Mouse (Mus musculus) lung, postnatal 14 days (tissue): ENCODE data around the gene Tbc1d16.
A peak's percentile ranks its signal among the peaks of the same experiment; 100 is the strongest.

Experiments
- DNase-seq: peaks from one replicate; pipeline ENCODE4 v3.0.0; 2021

Tbc1d16 gene

DNA sequence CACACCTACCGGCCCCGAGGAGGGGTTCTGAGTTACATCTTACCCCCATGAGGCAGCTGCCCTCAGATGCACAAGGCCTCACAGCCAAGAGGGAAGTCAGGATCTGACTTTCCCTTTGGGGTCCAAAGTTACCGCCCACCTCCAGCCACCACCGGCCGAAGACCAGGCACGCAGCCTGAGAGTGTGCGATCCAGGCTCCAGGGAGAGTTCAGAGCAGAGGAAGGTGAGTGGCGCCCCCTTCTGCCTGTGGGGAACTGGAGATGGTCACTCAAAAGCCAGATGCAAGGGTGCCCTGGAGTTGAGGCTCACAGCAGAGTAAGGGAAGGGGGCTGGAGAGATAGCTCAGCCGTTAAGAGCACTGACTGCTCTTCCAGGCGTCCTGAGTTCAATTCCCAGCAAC, 22.6 kb downstream of the Tbc1d16 start:
- no peak for DNase-seq

DNA sequence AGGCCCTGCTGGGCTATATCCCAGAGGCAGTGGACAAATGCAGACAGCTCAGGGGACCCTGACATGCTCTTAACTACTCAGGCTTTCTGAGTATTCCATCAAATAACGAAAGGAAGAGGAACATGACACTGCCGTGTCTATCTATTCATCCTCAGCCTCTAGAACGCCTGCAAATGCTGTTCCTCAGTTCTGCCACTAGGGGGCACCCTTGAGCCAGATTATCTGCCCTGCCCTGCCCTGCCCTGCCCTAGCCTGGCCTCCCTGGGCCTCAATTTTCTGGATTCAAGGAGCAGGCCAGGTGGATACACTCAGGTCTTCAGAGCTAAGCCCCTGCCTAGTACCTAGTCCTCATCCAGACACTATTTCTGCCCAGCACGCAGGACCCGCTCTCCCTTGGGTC, 24.9 kb downstream of the Tbc1d16 start:
- peak; percentile 53 for DNase-seq

DNA sequence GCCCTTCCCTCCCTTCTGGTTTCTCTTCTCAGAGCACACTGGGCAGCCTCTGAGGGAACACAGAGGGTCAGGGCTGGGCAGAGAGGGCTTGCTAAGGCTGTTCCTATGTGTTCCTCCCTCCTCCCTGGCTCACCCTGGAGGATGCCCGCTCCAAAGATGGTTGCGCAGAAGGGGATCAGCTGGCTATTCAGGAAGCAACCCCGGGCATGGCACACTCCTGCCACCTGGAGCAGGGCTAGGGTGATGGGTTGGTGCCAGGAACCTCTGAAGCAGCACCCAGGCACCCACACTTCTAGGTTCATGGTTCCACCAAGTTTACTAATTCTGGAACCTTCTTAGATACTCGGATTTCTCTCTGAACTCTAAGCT, 29.1 kb downstream of the Tbc1d16 start:
- no peak for DNase-seq

DNA sequence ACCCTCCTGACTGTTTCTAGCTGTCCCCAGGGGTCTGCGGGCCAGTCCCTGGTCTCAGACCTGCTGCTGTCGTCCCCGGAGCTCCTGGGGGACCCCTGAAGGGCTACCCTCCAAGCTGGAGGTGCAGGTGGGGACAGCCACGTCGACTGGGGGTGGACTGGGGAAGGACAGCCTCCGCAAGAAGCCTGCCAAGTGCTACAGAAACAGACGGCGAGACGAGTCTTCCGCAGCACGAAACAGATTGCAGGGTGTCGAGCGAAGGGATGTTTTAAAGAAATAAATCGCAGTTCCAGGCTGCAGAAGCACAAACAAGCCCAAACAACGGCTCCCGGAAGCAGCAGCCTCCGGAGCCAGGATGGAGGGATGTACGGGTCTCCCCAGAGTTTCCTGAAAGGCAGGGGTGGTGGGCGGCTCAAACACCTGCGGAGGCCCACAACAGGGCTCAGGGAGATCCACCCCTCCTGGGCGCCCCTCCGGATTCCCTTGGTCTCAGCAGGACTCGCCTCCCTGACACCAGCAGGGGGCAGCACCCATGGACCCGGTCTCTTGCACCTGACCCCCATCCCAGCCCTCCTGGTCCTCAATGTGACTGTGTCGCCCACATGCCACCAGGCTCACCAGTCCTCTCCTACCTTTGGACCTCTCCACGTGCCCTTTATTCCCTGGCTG, 29.6 kb downstream of the Tbc1d16 start:
- no peak for DNase-seq

DNA sequence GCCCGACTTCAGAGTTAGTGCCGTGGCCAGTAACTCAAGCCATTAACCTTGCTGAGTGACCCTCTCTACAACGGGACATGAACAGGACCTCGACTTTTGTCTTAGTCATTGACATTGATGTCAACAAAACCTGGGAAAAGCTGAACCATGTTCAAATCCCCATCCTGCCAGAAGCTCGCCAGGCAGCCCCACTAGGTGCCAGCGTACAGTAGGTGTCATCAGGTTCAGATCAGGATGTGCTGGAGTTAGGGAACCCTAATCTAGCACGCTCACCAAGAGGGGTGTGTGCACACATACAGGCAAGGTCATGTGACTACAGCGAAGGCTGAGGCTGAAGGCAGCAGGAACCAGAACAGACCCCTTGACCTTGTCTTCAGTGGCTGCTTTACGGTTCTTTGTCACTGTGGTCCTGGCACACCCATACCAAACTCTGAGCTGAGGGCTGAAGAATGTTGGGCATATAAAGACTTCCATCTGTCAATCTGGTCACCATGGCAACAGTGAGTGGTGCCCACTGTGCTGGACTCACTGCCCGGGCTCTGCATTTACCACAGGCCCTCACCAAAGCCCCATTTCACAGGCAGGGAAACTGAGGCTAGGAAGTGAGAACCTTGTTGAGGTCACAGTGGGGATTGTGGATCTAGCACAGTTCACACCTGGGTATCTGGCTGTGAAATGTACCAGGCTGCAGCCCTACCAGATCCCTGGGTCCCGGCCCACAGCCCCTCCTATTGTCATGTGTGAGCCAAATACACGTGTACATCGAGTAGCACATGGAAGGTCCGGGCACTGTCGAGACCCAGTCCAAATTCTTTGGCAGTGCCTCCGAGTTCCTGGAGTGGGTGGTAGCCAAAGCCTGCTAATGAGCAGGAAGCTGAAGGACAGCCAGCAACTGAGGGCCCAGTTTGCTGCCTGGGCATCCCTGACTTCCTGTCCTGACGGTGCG, 30.4 kb downstream of the Tbc1d16 start:
- DNase-seq = no peak

DNA sequence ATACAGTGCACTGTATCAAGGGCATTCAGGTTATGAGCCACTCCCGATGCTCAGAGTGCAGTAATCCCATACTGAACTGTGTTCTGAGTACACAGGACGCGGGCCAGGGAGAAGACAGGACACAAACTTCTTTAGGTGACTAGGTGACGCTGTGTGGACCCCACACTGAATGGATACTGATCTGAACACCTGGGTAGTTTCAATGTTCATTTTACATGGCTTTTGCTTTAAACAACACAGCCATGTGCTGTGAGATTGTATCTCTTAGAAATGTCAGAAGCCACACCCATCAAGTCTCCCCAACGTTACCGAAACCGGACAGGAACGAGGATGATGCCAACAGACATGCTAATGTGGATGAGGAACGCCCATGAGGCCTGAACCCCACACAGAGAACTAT, 35.7 kb downstream of the Tbc1d16 start:
- DNase-seq = no peak

DNA sequence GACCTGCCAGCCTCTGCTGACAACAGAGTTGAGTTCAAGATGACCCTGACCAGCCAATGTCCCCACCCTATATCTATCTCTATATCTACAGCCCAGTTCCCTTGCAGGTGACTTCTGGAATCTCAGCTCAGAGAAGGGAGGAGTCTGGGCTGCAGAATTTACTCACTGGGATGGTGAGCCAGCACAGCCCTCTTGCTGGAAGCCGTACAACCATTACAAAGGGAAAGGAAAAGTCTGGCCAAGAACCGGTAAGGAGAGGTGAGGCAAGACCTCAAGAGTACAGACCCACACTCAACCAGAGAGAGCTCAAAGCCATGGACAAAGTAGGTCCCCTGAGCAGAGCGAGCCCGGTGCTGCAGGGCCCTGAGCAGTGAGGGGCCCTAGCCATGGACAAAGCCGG, 36.1 kb downstream of the Tbc1d16 start:
- no peak for DNase-seq

DNA sequence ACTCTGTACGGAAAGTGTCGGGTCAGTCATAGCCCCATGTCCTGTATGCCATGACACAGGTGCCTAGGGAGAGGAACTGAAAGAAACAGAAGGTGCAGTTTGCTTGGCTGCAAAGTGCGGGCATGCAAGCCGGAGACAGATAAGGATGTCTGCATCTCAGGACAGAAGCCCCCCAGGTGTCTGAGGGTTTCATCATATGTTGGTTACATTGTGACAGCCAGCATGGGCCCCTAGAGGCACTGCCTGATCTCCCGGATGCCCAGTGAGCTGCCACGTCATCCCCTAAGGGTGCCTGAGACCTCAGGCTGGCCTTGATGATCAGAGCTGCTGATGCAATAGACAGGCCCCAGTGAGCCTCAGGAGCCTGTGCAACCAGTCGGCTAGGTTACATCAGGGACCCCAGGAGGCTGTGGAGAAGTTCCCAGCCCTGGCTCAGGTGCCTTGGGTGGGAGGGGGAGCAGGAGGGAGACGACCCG, 36.7 kb downstream of the Tbc1d16 start:
- no peak for DNase-seq

DNA sequence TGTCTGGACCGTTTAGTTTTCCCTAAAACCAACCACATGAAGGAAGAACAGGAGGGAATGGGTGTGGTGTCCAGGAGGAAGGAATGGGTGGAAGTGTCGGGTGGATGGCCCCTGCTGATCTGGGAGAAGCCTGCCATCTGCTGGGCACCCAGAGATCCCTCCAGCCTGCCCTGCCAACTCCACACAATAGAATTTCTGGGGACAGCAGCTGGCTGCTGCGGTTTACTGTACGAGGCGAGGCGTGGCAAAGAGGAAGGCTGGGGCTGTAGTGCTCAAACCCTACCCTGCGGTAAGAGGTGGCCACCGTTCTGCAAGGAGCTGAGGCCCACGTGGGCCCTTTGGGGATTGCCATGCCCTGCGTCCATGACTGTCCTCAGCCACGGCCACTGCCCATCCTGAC, 37.8 kb downstream of the Tbc1d16 start:
- peak; percentile 80 for DNase-seq

DNA sequence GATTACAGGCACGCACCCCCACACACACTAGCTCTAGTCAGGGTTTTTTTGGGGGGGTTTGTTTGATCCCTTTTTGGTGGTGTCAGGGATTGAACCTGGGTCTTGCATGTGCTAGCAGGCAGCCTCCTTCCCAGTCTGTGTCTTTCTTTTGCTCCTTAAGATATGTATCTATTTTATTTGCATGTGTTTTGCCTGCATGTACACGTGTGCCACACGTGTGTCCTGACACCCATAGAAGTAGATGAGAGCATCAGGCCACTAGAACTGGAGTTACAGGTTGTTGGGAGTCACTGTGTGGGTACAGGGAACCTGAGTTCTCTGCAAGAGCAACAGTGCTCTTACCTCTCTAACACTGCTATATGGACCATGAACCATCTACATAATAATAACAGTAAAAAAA, 39.0 kb downstream of the Tbc1d16 start:
- DNase-seq = no peak

DNA sequence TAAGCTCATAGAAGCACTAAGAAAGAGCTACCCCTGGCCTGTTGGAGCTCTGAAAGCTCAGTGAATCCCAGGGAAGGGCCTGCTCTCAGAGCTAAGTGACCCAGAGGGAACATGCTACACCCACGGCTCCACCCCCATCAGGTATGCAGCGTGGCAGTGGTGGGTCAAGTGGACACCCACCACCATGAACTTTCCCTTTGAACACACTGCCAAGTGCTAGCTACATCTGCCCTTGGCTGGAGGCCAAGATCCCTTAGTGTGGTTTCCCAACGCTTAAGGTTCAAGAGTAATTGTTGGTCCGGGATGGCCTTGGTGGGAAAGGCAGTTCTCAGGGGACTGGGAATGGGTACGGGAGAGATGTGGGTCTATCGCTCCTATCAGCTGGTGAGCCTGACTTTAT, 39.9 kb downstream of the Tbc1d16 start:
- peak; percentile 56 for DNase-seq

DNA sequence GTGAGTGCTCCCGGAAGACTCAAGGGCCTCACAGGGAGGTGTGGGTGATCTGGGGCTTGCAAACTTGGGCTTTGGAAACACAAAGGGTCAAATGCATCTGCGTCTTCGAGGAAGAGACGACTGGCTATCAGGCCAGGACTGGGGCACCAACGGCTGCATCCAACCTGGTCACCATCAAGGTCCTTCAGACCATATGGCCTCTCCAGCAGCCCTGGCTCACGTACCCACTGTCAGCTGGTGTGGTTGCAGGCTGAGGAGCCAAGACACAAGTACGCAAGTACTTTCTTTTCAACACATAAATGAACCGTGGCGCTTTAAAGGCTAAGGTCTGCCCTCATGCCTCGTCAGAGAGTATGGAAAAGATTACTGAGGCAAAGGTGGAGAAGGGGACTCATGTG, 40.5 kb downstream of the Tbc1d16 start:
- DNase-seq = no peak

DNA sequence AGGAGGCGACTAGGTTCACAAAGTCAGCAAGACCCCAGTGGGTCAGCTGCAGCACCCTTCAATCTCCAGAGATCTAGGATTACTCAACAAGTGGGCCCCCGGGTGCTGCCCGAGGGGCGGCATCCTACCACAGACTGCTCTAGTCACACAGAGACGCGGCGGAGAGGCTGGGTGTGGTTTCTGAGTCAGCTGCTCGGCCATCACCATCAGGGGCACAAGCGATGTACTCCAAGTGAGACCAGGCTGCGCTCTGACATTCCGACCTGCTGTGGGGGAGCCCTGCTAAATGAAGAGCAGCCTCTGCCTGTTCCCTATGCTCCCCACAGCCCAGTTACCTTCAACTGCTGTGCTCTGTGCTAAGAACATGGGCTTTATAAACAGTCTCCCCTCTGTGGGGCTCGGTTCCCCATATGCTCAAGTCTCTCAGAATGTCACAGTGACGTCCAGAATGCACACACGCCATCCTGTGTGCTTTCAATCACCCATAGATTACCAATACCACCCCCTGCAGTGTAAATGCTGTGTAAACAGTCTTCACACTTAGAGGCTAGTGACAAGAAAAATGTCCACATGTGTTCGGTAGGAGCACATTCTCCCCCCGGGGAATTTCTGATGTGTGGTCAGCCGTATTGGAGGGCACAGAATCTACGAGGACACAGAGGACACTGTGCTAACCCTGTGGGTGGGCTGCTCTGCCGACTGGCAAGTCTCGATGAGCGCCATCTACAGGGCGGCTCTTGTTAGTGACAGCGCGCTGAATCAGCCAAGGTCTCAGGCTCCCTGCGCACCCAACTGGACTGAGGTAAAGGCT, 41.1 kb downstream of the Tbc1d16 start:
- DNase-seq = peak; percentile 73

DNA sequence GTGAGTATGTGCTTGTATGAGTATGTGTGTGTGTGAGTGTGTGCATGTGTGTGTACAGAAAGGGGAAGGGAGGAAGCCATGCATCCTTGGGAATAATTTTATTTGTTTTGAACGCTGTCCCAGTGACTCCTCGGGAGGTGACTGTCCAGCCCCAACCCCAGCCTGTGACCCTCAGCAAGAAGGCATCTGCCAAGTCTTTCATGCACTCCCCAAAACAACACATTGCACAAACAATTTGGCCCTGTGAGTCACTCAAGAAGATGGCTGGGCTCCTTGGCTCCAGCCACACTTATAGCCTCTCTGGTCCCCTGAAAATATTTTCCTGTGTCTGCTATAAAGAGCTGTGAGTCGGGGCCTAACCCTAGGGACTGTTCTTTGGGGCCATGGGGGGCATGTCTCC, 41.9 kb downstream of the Tbc1d16 start:
- no peak for DNase-seq

DNA sequence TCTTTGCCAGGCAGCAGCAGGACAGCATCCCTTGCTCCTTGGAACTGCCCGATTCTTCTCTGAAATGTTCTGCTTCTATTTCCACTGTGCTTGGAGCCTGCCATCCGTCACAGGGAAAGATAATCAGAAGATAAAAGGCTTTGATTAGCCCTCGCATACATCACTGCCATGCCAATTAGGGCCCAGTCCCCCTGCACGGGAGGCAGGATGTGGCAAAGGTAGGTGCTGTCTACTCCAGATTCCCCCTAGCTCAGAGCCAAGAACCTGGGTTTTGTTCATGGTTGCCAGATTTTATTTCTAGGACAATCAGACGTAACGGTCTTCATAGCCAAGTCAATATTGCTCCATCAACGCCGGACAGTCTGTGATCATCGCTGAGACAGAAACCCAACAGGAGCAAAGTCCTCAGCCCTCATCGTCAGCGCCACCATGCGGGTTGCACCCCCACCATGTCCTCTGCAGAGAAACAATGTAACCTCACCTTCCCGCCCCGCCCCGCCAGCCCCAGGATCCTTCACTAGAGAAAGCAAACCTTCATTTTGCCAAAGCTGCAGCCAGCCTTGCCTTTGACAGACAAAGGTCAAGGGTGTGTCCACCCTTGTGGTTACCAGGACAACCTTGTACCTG, 44.5 kb downstream of the Tbc1d16 start:
- no peak for DNase-seq

DNA sequence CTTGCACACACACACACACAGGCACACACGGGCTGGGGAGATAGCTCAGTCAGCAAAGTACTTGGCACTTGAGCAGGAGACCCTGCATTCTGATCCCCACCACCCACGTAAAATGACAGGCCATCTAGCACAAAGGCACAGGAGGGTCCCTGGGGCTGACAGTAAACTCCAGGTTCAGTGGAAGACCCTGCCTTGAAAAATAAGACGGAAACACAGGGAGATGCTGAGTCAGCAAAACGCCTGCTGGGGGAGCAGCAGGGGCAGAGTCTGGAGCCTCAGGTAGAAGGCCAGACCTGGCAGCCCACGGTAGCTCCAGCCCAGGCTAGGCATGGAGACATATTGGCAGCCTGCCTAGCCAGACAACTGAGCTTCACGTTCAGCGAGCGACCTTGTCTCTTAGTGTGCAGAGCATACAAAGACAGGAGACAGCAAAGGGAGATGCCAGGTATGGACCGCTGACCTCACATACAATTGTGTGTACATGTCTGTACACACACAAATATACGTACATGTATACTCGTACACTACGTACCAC, 46.4 kb downstream of the Tbc1d16 start:
- no peak for DNase-seq

DNA sequence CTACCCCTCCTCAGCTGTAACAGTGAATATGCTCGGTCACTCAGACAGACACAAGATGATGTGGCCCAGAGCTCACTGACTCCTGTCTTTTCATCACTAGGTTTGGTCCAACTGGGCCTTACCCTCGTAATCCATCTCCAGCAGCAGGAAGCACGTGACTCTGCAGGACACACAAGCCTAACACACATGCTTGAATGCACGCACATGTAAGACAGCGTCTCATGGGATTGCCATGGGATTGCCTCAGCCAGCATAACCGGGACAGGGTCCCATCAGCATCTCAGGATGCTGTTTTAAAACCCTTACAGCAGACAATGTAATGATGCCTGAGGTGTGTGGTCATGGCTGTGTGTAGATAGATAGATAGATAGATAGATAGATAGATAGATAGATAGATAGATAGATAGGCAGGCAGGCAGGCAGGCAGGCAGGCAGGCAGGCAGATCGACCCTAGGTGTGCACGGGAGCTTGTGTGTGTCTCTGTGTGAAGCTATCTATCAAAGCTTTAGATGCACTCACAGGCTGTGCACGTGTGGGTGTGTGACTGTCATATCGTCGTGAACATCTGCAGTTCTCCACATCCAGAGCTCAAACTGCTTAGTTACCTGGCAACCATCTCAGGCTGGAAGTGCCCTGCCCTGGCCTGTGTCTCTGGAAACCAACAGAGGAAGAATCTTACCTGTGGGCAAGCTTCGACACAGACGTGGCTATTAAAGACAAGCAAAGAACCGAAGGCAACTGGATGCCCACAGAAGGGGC, 47.3 kb downstream of the Tbc1d16 start:
- DNase-seq = no peak

DNA sequence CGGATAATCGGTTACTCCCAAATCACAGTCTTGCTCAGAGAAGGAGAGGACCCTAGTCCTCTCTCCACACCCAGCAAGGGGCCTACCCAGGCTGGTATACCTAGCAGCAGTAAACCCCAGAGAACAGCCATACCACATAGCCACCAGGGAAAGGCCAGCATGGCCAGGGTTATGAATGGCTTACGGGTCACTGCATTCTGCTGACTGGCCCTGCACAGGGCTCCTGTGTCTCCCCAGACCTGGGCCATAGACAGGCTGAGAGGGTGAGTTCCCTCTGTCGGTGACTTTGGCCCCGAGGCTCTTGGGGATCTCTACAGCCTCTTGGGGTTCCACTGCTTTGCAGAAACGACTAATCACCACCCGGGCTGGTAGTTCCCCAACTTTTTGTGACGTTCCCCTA, 50.0 kb downstream of the Tbc1d16 start:
- no peak for DNase-seq

DNA sequence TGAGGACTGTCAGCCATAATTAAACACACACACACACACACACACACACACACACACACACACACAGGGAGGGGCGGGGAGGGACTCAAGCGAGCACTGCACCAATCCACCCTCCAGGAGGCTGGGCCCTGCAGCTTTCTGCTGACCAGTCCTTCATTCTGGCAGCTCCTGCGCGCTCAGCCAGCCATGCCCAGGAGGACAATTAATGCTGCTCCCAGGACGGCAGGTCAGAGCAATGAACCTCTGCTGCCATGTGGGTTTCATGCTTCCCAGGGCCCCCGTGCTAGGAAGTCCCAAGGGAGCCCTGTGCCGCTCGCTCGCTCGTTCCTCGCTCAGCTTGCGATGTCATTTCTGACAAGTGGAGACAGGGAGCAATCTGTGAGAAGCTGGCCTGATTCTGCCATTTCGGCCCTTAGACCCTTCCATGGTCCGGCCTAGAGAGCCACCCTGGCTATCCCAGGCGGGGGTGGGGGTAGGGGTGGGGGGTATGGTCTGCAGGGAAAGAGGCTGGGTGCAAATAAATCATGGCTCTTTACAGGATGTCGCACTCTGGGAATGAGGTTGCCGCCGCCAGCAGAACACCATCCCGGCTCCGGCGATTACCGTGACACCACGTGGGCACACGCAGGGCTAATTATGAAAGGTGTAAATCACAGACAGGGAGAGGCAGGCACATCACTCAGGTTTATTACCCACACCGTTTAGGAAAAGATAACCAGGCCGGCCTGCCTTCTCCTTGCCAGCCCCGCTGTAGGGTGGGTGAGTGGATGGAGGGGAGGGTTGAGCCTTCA, 51.7 kb downstream of the Tbc1d16 start:
- no peak for DNase-seq

DNA sequence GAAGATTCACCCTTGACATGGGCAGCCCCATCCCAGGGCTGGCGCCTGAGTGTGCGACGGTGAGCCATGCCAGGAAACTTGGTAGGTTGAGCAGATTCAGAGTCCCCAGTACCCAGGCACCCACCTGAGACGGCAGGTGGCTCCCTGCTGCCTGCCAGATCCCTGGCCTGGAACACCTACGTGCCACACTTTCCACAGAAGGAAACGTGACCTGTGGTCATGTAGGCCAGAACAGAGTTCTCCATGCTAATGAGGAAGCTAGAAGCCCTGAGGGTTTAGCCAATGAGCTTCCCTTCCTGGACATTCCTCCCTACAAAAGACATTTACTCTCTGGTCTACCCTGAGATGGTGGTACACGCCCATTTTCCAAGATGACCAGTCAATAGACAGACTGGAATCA, 56.7 kb downstream of the Tbc1d16 start:
- DNase-seq = no peak

DNA sequence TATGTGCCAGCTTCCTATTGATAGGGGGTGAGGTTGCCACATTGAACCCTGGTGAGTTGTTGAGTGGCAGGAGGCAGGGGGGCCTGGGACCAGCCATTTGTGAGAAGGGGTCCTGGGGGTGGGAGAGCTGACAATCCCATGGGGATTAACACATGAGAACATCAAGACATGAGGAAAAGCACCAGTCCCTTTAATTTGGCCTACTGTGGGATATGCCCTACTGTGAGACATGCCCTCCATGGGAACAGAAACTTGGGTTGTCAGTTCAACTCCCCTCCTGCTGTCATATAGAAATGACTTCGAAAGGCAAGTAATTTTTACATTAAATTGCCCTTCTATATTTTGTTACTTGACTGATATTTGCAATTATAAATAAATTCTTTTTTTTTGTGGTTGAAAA, 59.4 kb downstream of the Tbc1d16 start:
- DNase-seq = no peak
